Mouse (Mus musculus): Measurements from ENCODE around the gene Mmgt2. TPM values are rescaled to one million over a fixed set of nuclear protein-coding genes. Genes with fewer than 3 reads are reported as not detected.

Gene Mmgt2
- polyA plus RNA-seq, 1 experiment from 2014 or later, result 6.9 TPM

GRCm38 (mm10) chr11:62678778-62679354 is 30.4 kb downstream of the Mmgt2 start:
- no peaks in the 10 kb centered on the region; the same call in 1 of the 2 replicates for H3K4me1 ChIP-seq (ENCODE audit: control insufficient read depth, low read depth, low read length)
- no peaks in the 10 kb centered on the region for H3K27me3 ChIP-seq (ENCODE audit: control insufficient read depth, insufficient read depth, low read depth, low read length)
- no peaks in the 10 kb centered on the region for H3K9me3 ChIP-seq (replicated peaks; ENCODE audit: control insufficient read depth, low read length)
- 57% methylated on average over 7 of the region's 7 CpGs for WGBS (ENCODE audit: insufficient replicate concordance)
- H3K4me2 ChIP-seq (ENCODE audit: low read depth, low read length), result no peak overlapping the region
- no peak overlapping the region for H3K4me3 ChIP-seq (ENCODE audit: low read depth, low read length)
- no peak overlapping the region for H3K27ac ChIP-seq (ENCODE audit: low read length)
- H3K9ac ChIP-seq (ENCODE audit: low read depth, low read length), result no peak overlapping the region
- no peaks in the 10 kb centered on the region for H3K36me3 ChIP-seq (ENCODE audit: control insufficient read depth, insufficient read depth)
- ATAC-seq (ENCODE audit: low read depth), result peak; percentile 32; the same call in 1 of the 2 replicates

GRCm38 (mm10) chr11:62679954-62680353 is 31.5 kb downstream of the Mmgt2 start:
- H3K4me3 ChIP-seq (ENCODE audit: low read depth, low read length), result no peak overlapping the region
- H3K27ac ChIP-seq (ENCODE audit: low read length), result no peak overlapping the region
- H3K4me2 ChIP-seq (ENCODE audit: low read depth, low read length), result no peak overlapping the region
- H3K4me1 ChIP-seq (ENCODE audit: control insufficient read depth, low read depth, low read length), result no peaks in the 10 kb centered on the region; the same call in 1 of the 2 replicates
- no peaks in the 10 kb centered on the region for H3K9me3 ChIP-seq (replicated peaks; ENCODE audit: control insufficient read depth, low read length)
- 71% methylated on average over 4 of the region's 4 CpGs for WGBS (ENCODE audit: insufficient replicate concordance)
- H3K36me3 ChIP-seq (ENCODE audit: control insufficient read depth, insufficient read depth), result no peaks in the 10 kb centered on the region
- H3K27me3 ChIP-seq (ENCODE audit: control insufficient read depth, insufficient read depth, low read depth, low read length), result no peaks in the 10 kb centered on the region
- no peak overlapping the region for H3K9ac ChIP-seq (ENCODE audit: low read depth, low read length)
- no peak for ATAC-seq (ENCODE audit: low read depth)

GRCm38 (mm10) chr11:62691592-62691991 is 43.1 kb downstream of the Mmgt2 start:
- no peaks in the 10 kb centered on the region for H3K36me3 ChIP-seq (ENCODE audit: control insufficient read depth, insufficient read depth)
- 65% methylated on average over 3 of the region's 3 CpGs for WGBS (ENCODE audit: insufficient replicate concordance)
- no peaks in the 10 kb centered on the region for H3K4me1 ChIP-seq (ENCODE audit: control insufficient read depth, low read depth, low read length)
- H3K4me3 ChIP-seq (ENCODE audit: low read depth, low read length), result no peak overlapping the region
- H3K4me2 ChIP-seq (ENCODE audit: low read depth, low read length), result no peak overlapping the region
- no peak overlapping the region for H3K9ac ChIP-seq (ENCODE audit: low read depth, low read length)
- H3K9me3 ChIP-seq (replicated peaks; ENCODE audit: control insufficient read depth, low read length), result no peaks in the 10 kb centered on the region
- no peaks in the 10 kb centered on the region for H3K27me3 ChIP-seq (ENCODE audit: control insufficient read depth, insufficient read depth, low read depth, low read length)
- H3K27ac ChIP-seq (ENCODE audit: low read length), result no peak overlapping the region
- no peak for ATAC-seq (ENCODE audit: low read depth)

- no peak for ATAC-seq (ENCODE audit: low read depth)
- Histone ChIP-seq H3K4me1 (ENCODE audit: control insufficient read depth, low read depth, low read length) (no peaks in the 10 kb centered on the region), H3K36me3 (ENCODE audit: control insufficient read depth, insufficient read depth) (no peaks in the 10 kb centered on the region), H3K27ac (ENCODE audit: low read length) (no peak overlapping the region), H3K9ac (ENCODE audit: low read depth, low read length) (no peak overlapping the region), H3K9me3 (replicated peaks; ENCODE audit: control insufficient read depth, low read length) (no peaks in the 10 kb centered on the region), H3K4me2 (ENCODE audit: low read depth, low read length) (no peak overlapping the region), H3K27me3 (ENCODE audit: control insufficient read depth, insufficient read depth, low read depth, low read length) (no peaks in the 10 kb centered on the region), H3K4me3 (ENCODE audit: low read depth, low read length) (no peak overlapping the region)
- WGBS (ENCODE audit: insufficient replicate concordance), result 20% methylated on average over 9 of the region's 11 CpGs
These were observed 45.1 kb downstream of the Mmgt2 start for GRCm38 (mm10) chr11:62693299-62694184.

GRCm38 (mm10) chr11:62695126-62695525 is 46.7 kb downstream of the Mmgt2 start:
- ATAC-seq (ENCODE audit: low read depth), result no peak
- 75% methylated on average over 8 of the region's 8 CpGs for WGBS (ENCODE audit: insufficient replicate concordance)
- no peak overlapping the region for H3K4me3 ChIP-seq (ENCODE audit: low read depth, low read length)
- no peaks in the 10 kb centered on the region for H3K27me3 ChIP-seq (ENCODE audit: control insufficient read depth, insufficient read depth, low read depth, low read length)
- H3K4me1 ChIP-seq (ENCODE audit: control insufficient read depth, low read depth, low read length), result no peaks in the 10 kb centered on the region
- no peak overlapping the region for H3K9ac ChIP-seq (ENCODE audit: low read depth, low read length)
- H3K36me3 ChIP-seq (ENCODE audit: control insufficient read depth, insufficient read depth), result no peaks in the 10 kb centered on the region
- no peaks in the 10 kb centered on the region for H3K9me3 ChIP-seq (replicated peaks; ENCODE audit: control insufficient read depth, low read length)
- no peak overlapping the region for H3K27ac ChIP-seq (ENCODE audit: low read length)
- no peak overlapping the region for H3K4me2 ChIP-seq (ENCODE audit: low read depth, low read length)

- 30% methylated on average over 4 of the region's 4 CpGs for whole genome bisulfite sequencing (ENCODE audit: insufficient replicate concordance)
- H3K4me2 ChIP-seq (ENCODE audit: low read depth, low read length), result no peak overlapping the region
- H3K9ac ChIP-seq (ENCODE audit: low read depth, low read length), result no peak overlapping the region
- H3K27me3 ChIP-seq (ENCODE audit: control insufficient read depth, insufficient read depth, low read depth, low read length), result no peaks in the 10 kb centered on the region
- H3K4me3 ChIP-seq (ENCODE audit: low read depth, low read length), result no peak overlapping the region
- ATAC-seq (ENCODE audit: low read depth), result no peak
- no peaks in the 10 kb centered on the region for H3K9me3 ChIP-seq (replicated peaks; ENCODE audit: control insufficient read depth, low read length)
- H3K36me3 ChIP-seq (ENCODE audit: control insufficient read depth, insufficient read depth), result no peaks in the 10 kb centered on the region
- no peaks in the 10 kb centered on the region for H3K4me1 ChIP-seq (ENCODE audit: control insufficient read depth, low read depth, low read length)
- H3K27ac ChIP-seq (ENCODE audit: low read length), result no peak overlapping the region
These were observed 51.3 kb downstream of the Mmgt2 start for GRCm38 (mm10) chr11:62699749-62700148.

- 47% methylated on average over 1 of the region's 1 CpGs for WGBS (ENCODE audit: insufficient replicate concordance)
- no peak overlapping the region for H3K27ac ChIP-seq (ENCODE audit: low read length)
- no peaks in the 10 kb centered on the region for H3K9me3 ChIP-seq (replicated peaks; ENCODE audit: control insufficient read depth, low read length)
- H3K4me2 ChIP-seq (ENCODE audit: low read depth, low read length), result no peak overlapping the region
- H3K27me3 ChIP-seq (ENCODE audit: control insufficient read depth, insufficient read depth, low read depth, low read length), result no peaks in the 10 kb centered on the region
- ATAC-seq (ENCODE audit: low read depth), result no peak
- no peak overlapping the region for H3K9ac ChIP-seq (ENCODE audit: low read depth, low read length)
- H3K4me1 ChIP-seq (ENCODE audit: control insufficient read depth, low read depth, low read length), result no peaks in the 10 kb centered on the region
- no peak overlapping the region for H3K4me3 ChIP-seq (ENCODE audit: low read depth, low read length)
- no peaks in the 10 kb centered on the region for H3K36me3 ChIP-seq (ENCODE audit: control insufficient read depth, insufficient read depth)
These were observed 52.8 kb downstream of the Mmgt2 start for GRCm38 (mm10) chr11:62701218-62701617.

GRCm38 (mm10) chr11:62706141-62706540 is 57.7 kb downstream of the Mmgt2 start:
- no peaks in the 10 kb centered on the region for H3K9me3 ChIP-seq (replicated peaks; ENCODE audit: control insufficient read depth, low read length)
- H3K4me1 ChIP-seq (ENCODE audit: control insufficient read depth, low read depth, low read length), result no peaks in the 10 kb centered on the region
- no peaks in the 10 kb centered on the region for H3K36me3 ChIP-seq (ENCODE audit: control insufficient read depth, insufficient read depth)
- no peak overlapping the region for H3K9ac ChIP-seq (ENCODE audit: low read depth, low read length)
- no peak overlapping the region for H3K27ac ChIP-seq (ENCODE audit: low read length)
- no peak overlapping the region for H3K4me2 ChIP-seq (ENCODE audit: low read depth, low read length)
- no peak overlapping the region for H3K4me3 ChIP-seq (ENCODE audit: low read depth, low read length)
- no peak for ATAC-seq (ENCODE audit: low read depth)
- 64% methylated on average over 2 of the region's 2 CpGs for WGBS (ENCODE audit: insufficient replicate concordance)
- no peaks in the 10 kb centered on the region for H3K27me3 ChIP-seq (ENCODE audit: control insufficient read depth, insufficient read depth, low read depth, low read length)

GRCm38 (mm10) chr11:62708252-62708651 is 59.8 kb downstream of the Mmgt2 start:
- Histone ChIP-seq H3K9me3 (replicated peaks; ENCODE audit: control insufficient read depth, low read length) (no peaks in the 10 kb centered on the region), H3K27ac (ENCODE audit: low read length) (no peak overlapping the region)

More at GRCm38 (mm10) chr11:62708252-62708651, 59.8 kb downstream of the Mmgt2 start:
- no peak for ATAC-seq (ENCODE audit: low read depth)
- WGBS (ENCODE audit: insufficient replicate concordance), result 53% methylated on average over 7 of the region's 7 CpGs
- Histone ChIP-seq H3K36me3 (ENCODE audit: control insufficient read depth, insufficient read depth) (no peaks in the 10 kb centered on the region), H3K4me2 (ENCODE audit: low read depth, low read length) (no peak overlapping the region), H3K9ac (ENCODE audit: low read depth, low read length) (no peak overlapping the region), H3K4me3 (ENCODE audit: low read depth, low read length) (no peak overlapping the region), H3K27me3 (ENCODE audit: control insufficient read depth, insufficient read depth, low read depth, low read length) (no peaks in the 10 kb centered on the region), H3K4me1 (ENCODE audit: control insufficient read depth, low read depth, low read length) (no peaks in the 10 kb centered on the region)
